16 mouse cellular contexts compared by ENCODE assay signal in genomic region chrX:140164859-140165258, GRCm38 (mm10).
"Had no signal": no experiment of that assay in that cellular context is flagged by ENCODE, and none has a peak within 500 bp of the region (broad histone marks: within the 10 kb centered on the region; RNA-seq: fewer than 3 reads in every experiment).

No protein-coding gene starts in this region.

- H3K36me3 ChIP-seq: lung, embryonic 15.5 days; midbrain, embryonic 13.5 days; midbrain, embryonic 15.5 days; neural tube, embryonic 12.5 days; stomach, embryonic 15.5 days had no signal

- DNase-seq: lung, adult 2 months; lung, postnatal 14 days; lung, postnatal 36 days; right cerebral cortex, postnatal 14 days; thymus, adult 18-20 months; thymus, postnatal 14 days; thymus, postnatal 36 days had no signal

- H3K9me3 ChIP-seq: lung, embryonic 15.5 days; megakaryocyte, embryonic 14.5 days; midbrain, embryonic 13.5 days; midbrain, embryonic 15.5 days; neural tube, embryonic 12.5 days; stomach, embryonic 15.5 days had no signal

- H3K4me1 ChIP-seq: lung, embryonic 15.5 days; megakaryocyte, embryonic 14.5 days; midbrain, embryonic 13.5 days; midbrain, embryonic 15.5 days; neural tube, embryonic 12.5 days; stomach, embryonic 15.5 days had no signal

- H3K4me3 ChIP-seq: lung, embryonic 15.5 days; megakaryocyte, embryonic 14.5 days; midbrain, embryonic 13.5 days; midbrain, embryonic 15.5 days; neural tube, embryonic 12.5 days; stomach, embryonic 15.5 days had no signal

- H3K9ac ChIP-seq: lung, embryonic 15.5 days; midbrain, embryonic 13.5 days; midbrain, embryonic 15.5 days; neural tube, embryonic 12.5 days; stomach, embryonic 15.5 days had no signal

- H3K4me2 ChIP-seq: lung, embryonic 15.5 days; midbrain, embryonic 11.5 days; midbrain, embryonic 13.5 days; midbrain, embryonic 15.5 days; neural tube, embryonic 12.5 days; stomach, embryonic 15.5 days had no signal

- H3K27me3 ChIP-seq: lung, embryonic 15.5 days; neural tube, embryonic 12.5 days; stomach, embryonic 15.5 days had no signal

- H3K27ac ChIP-seq: lung, embryonic 15.5 days; macrophage; midbrain, embryonic 13.5 days; midbrain, embryonic 15.5 days; neural tube, embryonic 12.5 days; stomach, embryonic 15.5 days had no signal

- ATAC-seq: lung, postnatal 0 days; midbrain, embryonic 13.5 days; midbrain, embryonic 15.5 days had no signal
